Mouse (Mus musculus) neural tube, embryonic 13.5 days (tissue): ENCODE data around the gene Ift22. TPM values are rescaled to one million over a fixed set of nuclear protein-coding genes. Genes with fewer than 3 reads are reported as not detected.
A peak's percentile ranks its signal among the peaks of the same experiment; 100 is the strongest.
"Not testable (repeated sequence)": the region's sequence is repeated elsewhere in the genome, so short reads cannot be mapped to it uniquely, and the experiment has no call there.

Experiments used
- ATAC-seq: fragments of 200-750 bp; cut with Nextera tagmentation; 2 replicates; pipeline ENCODE4 v1.8.0; 2017; ENCODE audit warnings: low read depth, mild to moderate bottlenecking, moderate TSS enrichment, moderate library complexity
- H3K27ac ChIP-seq: fragments of 300-500 bp; sonication (generic); replicated peaks from 2 replicates; pipeline ENCODE4 v1.5.1; 2015; ENCODE audit warnings: moderate library complexity, mild to moderate bottlenecking, inconsistent platforms
- H3K27me3 ChIP-seq: fragments of 300-500 bp; sonication (generic); 2 replicates; pipeline ENCODE4 v1.6.1; 2015; ENCODE audit warnings: mild to moderate bottlenecking, inconsistent platforms
- H3K36me3 ChIP-seq: fragments of 300-500 bp; sonication (generic); 2 replicates; pipeline ENCODE4 v1.6.1; 2015; ENCODE audit warnings: mild to moderate bottlenecking, inconsistent platforms
- H3K4me1 ChIP-seq: fragments of 300-500 bp; sonication (generic); replicated peaks from 2 replicates; pipeline ENCODE4 v1.6.1; 2015; ENCODE audit warnings: inconsistent platforms
- H3K4me2 ChIP-seq: fragments of 300-500 bp; sonication (generic); 2 replicates; pipeline ENCODE4 v1.6.1; 2015; ENCODE audit warnings: inconsistent platforms, mild to moderate bottlenecking, moderate library complexity
- H3K4me3 ChIP-seq: fragments of 300-500 bp; sonication (generic); 2 replicates; pipeline ENCODE4 v1.5.1; 2015; ENCODE audit warnings: mild to moderate bottlenecking, inconsistent platforms
- H3K9ac ChIP-seq: fragments of 300-500 bp; sonication (generic); 2 replicates; pipeline ENCODE4 v1.6.1; 2015; ENCODE audit warnings: moderate library complexity, mild to moderate bottlenecking, inconsistent platforms
- H3K9me3 ChIP-seq: fragments of 300-500 bp; sonication (generic); 2 replicates; pipeline ENCODE4 v1.6.1; 2016; ENCODE audit warnings: inconsistent platforms
- WGBS: fragments of 180-500 bp; shearing (Covaris S2); methylation state at CpG from one replicate; pipeline ENCODE4 v1.1.7; 2015; 5-methylcytosine and 5-hydroxymethylcytosine counted together
- polyA plus RNA-seq: library from polyadenylated mRNA; unstranded; fragments of >200 nt; fragmentation: Nextera tagmentation; extraction: Ambion mirVana; gene quantifications from 2 replicates; pipeline ENCODE4 v1.2.1, GENCODE M21; 2015

Ift22 gene
- polyA plus RNA-seq, 1 experiment from 2014 or later, result 124 TPM

- no peak overlapping the region for H3K9ac ChIP-seq
- 93% methylated on average over 5 of the region's 5 CpGs for WGBS
- ATAC-seq, result no peak
Observed at GRCm38 (mm10) chr5:136937621-136938020, 29.7 kb downstream of the Ift22 start.

DNA sequence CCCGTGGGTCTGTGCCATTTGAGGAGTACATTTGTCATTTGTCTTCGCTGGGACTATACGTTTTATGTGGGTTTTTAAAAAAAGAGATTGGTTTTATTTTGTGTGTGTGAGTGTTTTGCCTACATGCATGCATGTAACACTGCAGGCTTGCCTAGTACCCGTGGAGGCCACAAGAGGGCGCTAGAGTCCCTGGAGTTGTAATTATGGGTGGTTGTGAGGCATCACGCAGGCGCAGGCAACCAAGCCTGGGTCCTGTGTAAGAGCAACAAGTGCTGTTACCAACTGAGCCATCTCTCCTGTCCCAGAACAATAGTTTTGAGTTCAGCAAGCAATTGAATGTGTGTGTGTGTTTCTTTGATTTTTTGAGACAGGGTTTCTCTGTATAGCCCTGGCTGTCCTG, 31.3 kb downstream of the Ift22 start:
- Histone ChIP-seq H3K4me1 (no peaks in the 10 kb centered on the region), H3K36me3 (no peaks in the 10 kb centered on the region), H3K9ac (no peak overlapping the region), H3K27me3 (no peaks in the 10 kb centered on the region), H3K27ac (no peak overlapping the region), H3K4me3 (no peak overlapping the region), H3K4me2 (no peak overlapping the region), H3K9me3 (0 out of 2 replicates have a peak, but pooled peaks cover 3% of the 10 kb centered on the region)
- no peak for ATAC-seq
- 65% methylated on average over 7 of the region's 7 CpGs for WGBS

More at GRCm38 (mm10) chr5:136937621-136938020, 29.7 kb downstream of the Ift22 start:
- H3K4me1 ChIP-seq, result no peaks in the 10 kb centered on the region
- H3K4me2 ChIP-seq, result no peak overlapping the region
- 0 out of 2 replicates have a peak, but pooled peaks cover 3% of the 10 kb centered on the region for H3K9me3 ChIP-seq
- no peak overlapping the region for H3K27ac ChIP-seq
- H3K4me3 ChIP-seq, result no peak overlapping the region
- no peaks in the 10 kb centered on the region for H3K27me3 ChIP-seq
- H3K36me3 ChIP-seq, result no peaks in the 10 kb centered on the region

- 90% methylated on average over 6 of the region's 6 CpGs for WGBS
Observed at GRCm38 (mm10) chr5:136940029-136940428, 32.1 kb downstream of the Ift22 start.

GRCm38 (mm10) chr5:136940845-136941560, 33.1 kb downstream of the Ift22 start:
- no peak overlapping the region for H3K27ac ChIP-seq
- H3K9ac ChIP-seq, result no peak overlapping the region
- 0 out of 2 replicates have a peak, but pooled peaks cover 3% of the 10 kb centered on the region for H3K9me3 ChIP-seq
- no peak overlapping the region for H3K4me3 ChIP-seq
- ATAC-seq, result no peak
- H3K4me2 ChIP-seq, result no peak overlapping the region
- H3K27me3 ChIP-seq, result no peaks in the 10 kb centered on the region
- H3K4me1 ChIP-seq, result no peaks in the 10 kb centered on the region
- WGBS, result 91% methylated on average over 12 of the region's 12 CpGs
- H3K36me3 ChIP-seq, result no peaks in the 10 kb centered on the region

More at GRCm38 (mm10) chr5:136940029-136940428, 32.1 kb downstream of the Ift22 start:
- not testable (repeated sequence) for H3K27ac ChIP-seq, ATAC-seq, H3K9ac ChIP-seq, H3K36me3 ChIP-seq, H3K4me1 ChIP-seq, H3K9me3 ChIP-seq, H3K27me3 ChIP-seq, H3K4me2 ChIP-seq, H3K4me3 ChIP-seq

- Histone ChIP-seq H3K27me3 (no peaks in the 10 kb centered on the region), H3K27ac (no peak overlapping the region), H3K9ac (no peak overlapping the region), H3K4me1 (no peaks in the 10 kb centered on the region), H3K4me3 (no peak overlapping the region), H3K9me3 (0 out of 2 replicates have a peak, but pooled peaks cover 3% of the 10 kb centered on the region), H3K4me2 (no peak overlapping the region), H3K36me3 (no peaks in the 10 kb centered on the region)
- no peak for ATAC-seq
- 86% methylated on average over 3 of the region's 3 CpGs for WGBS
Observed at GRCm38 (mm10) chr5:136942781-136943180, 34.8 kb downstream of the Ift22 start.

DNA sequence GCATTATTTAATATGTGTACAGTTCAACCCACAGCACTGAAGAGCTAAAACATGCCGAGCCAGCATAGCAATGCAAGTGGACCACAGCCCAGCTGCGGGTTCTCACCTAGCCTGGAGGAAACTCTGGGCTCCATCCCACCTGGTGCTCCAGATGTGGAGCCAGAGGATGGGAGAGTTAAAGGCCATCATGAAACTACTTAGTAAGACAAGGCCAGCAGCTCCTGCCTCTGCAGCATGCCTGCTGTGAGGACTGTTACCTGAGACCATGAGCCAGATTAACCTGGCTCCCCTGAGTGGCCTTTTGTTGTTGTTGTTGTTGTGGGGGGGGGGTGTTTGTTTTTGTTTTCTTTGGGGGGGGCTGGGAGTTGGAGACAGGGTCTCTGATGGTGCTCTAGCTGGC, 35.4 kb downstream of the Ift22 start:
- Histone ChIP-seq H3K27me3 (no peaks in the 10 kb centered on the region), H3K9me3 (0 out of 2 replicates have a peak, but pooled peaks cover 3% of the 10 kb centered on the region), H3K9ac (no peak overlapping the region), H3K4me3 (no peak overlapping the region), H3K36me3 (no peaks in the 10 kb centered on the region), H3K4me1 (no peaks in the 10 kb centered on the region), H3K27ac (no peak overlapping the region), H3K4me2 (no peak overlapping the region)
- ATAC-seq, result no peak
- 78% methylated on average over 2 of the region's 2 CpGs for WGBS

DNA sequence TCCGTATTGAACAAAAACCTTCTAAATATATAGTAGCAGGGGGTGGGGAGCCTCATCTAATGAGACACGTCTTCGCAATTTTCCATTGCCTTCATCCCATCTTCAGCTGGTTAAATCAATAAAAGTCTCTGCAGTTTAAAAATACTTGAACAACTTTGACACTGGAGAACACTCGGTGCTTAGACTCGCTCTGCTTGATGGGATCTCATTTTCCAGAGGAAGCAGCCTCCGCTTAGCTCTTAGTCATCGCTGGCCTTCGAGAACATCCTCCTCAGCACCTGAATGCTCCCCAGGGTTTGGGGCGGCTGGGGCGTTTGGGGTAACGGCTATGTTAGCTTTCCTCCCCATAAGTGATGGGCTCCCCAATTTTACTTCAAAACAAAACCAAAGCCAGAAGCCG, 37.1 kb downstream of the Ift22 start:
- H3K4me1 ChIP-seq, result no peaks in the 10 kb centered on the region
- 83% methylated on average over 12 of the region's 12 CpGs for WGBS
- ATAC-seq, result no peak

GRCm38 (mm10) chr5:136947874-136948273, 39.9 kb downstream of the Ift22 start:
- Histone ChIP-seq H3K9ac (no peak overlapping the region), H3K4me2 (no peak overlapping the region), H3K27ac (no peak overlapping the region), H3K4me1 (no peaks in the 10 kb centered on the region), H3K27me3 (no peaks in the 10 kb centered on the region), H3K4me3 (no peak overlapping the region), H3K9me3 (no peaks in the 10 kb centered on the region), H3K36me3 (no peaks in the 10 kb centered on the region)
- ATAC-seq, result no peak

More for the DNA sequence above, 37.1 kb downstream of the Ift22 start:
- H3K4me3 ChIP-seq, result no peak overlapping the region
- no peaks in the 10 kb centered on the region for H3K27me3 ChIP-seq
- no peak overlapping the region for H3K9ac ChIP-seq
- no peak overlapping the region for H3K4me2 ChIP-seq
- no peaks in the 10 kb centered on the region for H3K9me3 ChIP-seq
- H3K27ac ChIP-seq, result no peak overlapping the region
- no peaks in the 10 kb centered on the region for H3K36me3 ChIP-seq

DNA sequence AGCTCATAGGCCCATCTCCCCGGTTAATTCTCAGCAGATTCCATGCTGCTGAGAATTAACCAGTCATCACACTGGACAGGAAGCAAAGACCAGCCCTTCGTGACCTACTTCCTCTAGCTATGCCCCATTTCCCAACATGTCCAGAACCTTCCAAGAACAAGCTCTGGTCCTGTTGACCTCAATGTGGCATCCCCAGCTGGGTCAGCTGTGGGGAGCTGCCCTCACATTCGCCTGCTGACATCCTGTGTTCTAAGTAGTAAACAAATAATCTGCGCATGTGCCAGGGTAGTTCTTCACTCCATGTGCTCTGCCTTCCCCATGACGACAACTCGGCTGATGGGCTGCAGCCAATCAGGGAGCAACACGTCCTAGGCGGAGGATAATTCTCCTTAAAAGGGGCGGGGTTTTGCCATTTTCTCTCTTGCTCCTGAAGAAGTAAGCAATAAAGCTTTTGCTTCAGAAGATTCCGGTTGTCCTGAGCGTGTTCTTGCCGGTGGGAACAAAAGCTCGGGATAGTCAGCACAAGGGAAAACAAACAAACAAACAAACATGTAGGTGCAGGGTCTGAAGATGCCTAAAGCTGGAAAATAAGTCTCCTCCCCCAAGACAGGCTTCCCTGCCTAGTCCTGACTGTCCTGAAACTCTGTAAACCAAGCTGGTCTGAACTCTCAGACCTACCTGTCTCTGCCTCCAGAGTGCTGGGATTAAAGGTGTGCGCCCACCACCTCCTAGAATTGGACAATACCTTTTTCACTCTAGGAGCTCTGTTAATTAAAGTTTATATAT, 41.8 kb downstream of the Ift22 start:
- not testable (repeated sequence) for H3K9me3 ChIP-seq, H3K36me3 ChIP-seq, H3K27ac ChIP-seq, ATAC-seq, H3K9ac ChIP-seq, H3K4me3 ChIP-seq, H3K4me2 ChIP-seq, H3K27me3 ChIP-seq
- 86% methylated on average over 14 of the region's 14 CpGs for WGBS
- peaks cover 12% of the 10 kb centered on the region for H3K4me1 ChIP-seq

GRCm38 (mm10) chr5:136950521-136950920, 42.6 kb downstream of the Ift22 start:
- WGBS, result 93% methylated on average over 6 of the region's 6 CpGs
- ATAC-seq, result no peak
- Histone ChIP-seq H3K9ac (no peak overlapping the region), H3K27me3 (no peaks in the 10 kb centered on the region), H3K36me3 (no peaks in the 10 kb centered on the region), H3K9me3 (no peaks in the 10 kb centered on the region), H3K27ac (no peak overlapping the region), H3K4me2 (no peak overlapping the region), H3K4me1 (peaks cover 20% of the 10 kb centered on the region), H3K4me3 (no peak overlapping the region)

- 82% methylated on average over 4 of the region's 4 CpGs for WGBS
- H3K9ac ChIP-seq, result no peak overlapping the region
- H3K4me3 ChIP-seq, result no peak overlapping the region
- no peaks in the 10 kb centered on the region for H3K9me3 ChIP-seq
- peaks cover 24% of the 10 kb centered on the region for H3K4me1 ChIP-seq
- peak overlapping the region; percentile 74 for H3K4me2 ChIP-seq
- no peak overlapping the region for H3K27ac ChIP-seq
- ATAC-seq, result no peak
- H3K27me3 ChIP-seq, result no peaks in the 10 kb centered on the region
- peaks cover 5% of the 10 kb centered on the region; the same call in 1 of the 2 replicates for H3K36me3 ChIP-seq
Observed at GRCm38 (mm10) chr5:136952153-136952552, 44.2 kb downstream of the Ift22 start.

DNA sequence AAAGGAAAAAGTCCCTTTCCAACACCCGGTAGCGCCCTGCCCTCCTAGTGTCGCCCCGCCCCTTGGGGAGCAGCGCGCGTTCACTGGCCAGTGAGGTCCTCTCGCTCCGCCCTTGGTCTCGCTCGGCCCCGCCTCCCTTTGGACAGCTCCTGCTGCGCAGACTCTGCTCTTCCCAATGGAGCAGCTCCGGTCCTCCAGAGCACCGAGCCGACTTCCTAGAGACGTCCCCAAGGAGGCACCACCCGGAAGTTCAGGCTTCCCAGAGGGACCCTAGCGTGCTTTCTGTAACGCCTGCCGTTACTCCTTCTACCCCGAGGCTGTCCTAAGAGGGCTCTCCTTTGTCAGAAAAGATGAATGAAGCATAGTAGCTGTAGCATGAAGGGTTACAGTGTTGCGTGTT, 45.1 kb downstream of the Ift22 start, which contains the start of gene Fis1:
Fis1 (plus strand) TSS at position 261 of the 400 bp plus-strand sequence.
- Histone ChIP-seq H3K4me1 (peaks cover 24% of the 10 kb centered on the region), H3K9ac (peak within 1 kb of the TSS; percentile 83), H3K9me3 (no peaks in the 10 kb centered on the region), H3K4me3 (peak within 1 kb of the TSS; percentile 65), H3K36me3 (peaks cover 10% of the 10 kb centered on the region; the same call in 1 of the 2 replicates), H3K27me3 (no peaks in the 10 kb centered on the region), H3K4me2 (peak within 1 kb of the TSS; percentile 74), H3K27ac (peak within 1 kb of the TSS; percentile 74)
- peak; percentile 95 for ATAC-seq
- WGBS, result 0% methylated on average over 23 of the region's 23 CpGs
